Mouse (Mus musculus) lung, adult 2 months (tissue): ENCODE measurements around the gene Ndufaf2. TPM values are rescaled to one million over a fixed set of nuclear protein-coding genes. Genes with fewer than 3 reads are reported as not detected.

Source experiments
- DNase-seq: peaks from one replicate; pipeline ENCODE4 v3.0.0; 2022
- H3K4me1 ChIP-seq: fragments of 200-500 bp; 2 replicates; pipeline ENCODE4 v1.6.1; 2011; ENCODE audit warnings: low read length; ENCODE audit not compliant: control insufficient read depth, insufficient read depth
- H3K4me3 ChIP-seq: fragments of 200-500 bp; replicated peaks from 2 replicates; pipeline ENCODE3; 2011; ENCODE audit warnings: low read depth, mild to moderate bottlenecking, control low read depth, low read length; ENCODE audit errors: extremely low read depth
- CTCF ChIP-seq: fragments of 200-500 bp; IDR thresholded peaks from 2 replicates; pipeline ENCODE4 v1.5.1; 2011; ENCODE audit warnings: mild to moderate bottlenecking, low read length, control low read depth; ENCODE audit not compliant: insufficient read depth
- POLR2A ChIP-seq: fragments of 200-500 bp; IDR thresholded peaks from 2 replicates; pipeline ENCODE4 v1.6.1; 2011; ENCODE audit warnings: low read depth, mild to moderate bottlenecking, control low read depth, low read length, borderline replicate concordance; ENCODE audit errors: extremely low read depth
- WGBS: fragments of 180-500 bp; shearing (Covaris S2); methylation state at CpG from one replicate; pipeline ENCODE4 v1.1.7; 2018; 5-methylcytosine and 5-hydroxymethylcytosine counted together
- polyA plus RNA-seq: library from polyadenylated mRNA; depleted of rRNA; stranded (reverse); fragments of >200 nt; gene quantifications from 2 replicates; pipeline ENCODE4 v1.2.3, GENCODE M21; 2012

Ndufaf2 gene
- polyA plus RNA-seq, 1 experiment = 7.1 TPM

DNA sequence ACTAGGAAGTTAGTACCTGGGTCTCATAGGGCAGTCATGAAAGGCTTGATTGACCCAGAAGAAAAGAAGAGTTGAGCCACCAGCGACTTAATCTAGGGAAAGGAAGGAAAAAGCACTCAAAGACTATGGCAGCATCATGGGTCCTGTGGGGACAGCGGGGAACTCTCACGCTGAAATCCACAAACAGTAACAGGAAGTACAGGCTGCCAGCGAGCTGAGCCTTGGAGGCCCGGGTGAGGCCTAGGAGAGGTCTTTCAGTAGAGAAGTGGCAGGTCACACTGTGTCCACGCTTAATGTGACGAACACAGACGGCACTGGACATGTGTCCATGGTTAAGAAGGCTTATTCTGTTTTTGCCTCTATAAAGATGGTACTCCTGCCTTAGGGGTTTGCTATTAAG, 21.2 kb upstream of the Ndufaf2 start:
- H3K4me3 ChIP-seq = no peak overlapping the region
- no peak for DNase-seq
- no peaks in the 10 kb centered on the region for H3K4me1 ChIP-seq
- WGBS = 59% methylated on average over 8 of the region's 8 CpGs
- TF ChIP-seq POLR2A = no peak
- TF ChIP-seq CTCF = no peak

GRCm38 (mm10) chr13:108170511-108170910, 12.1 kb upstream of the Ndufaf2 start:
- no peak for DNase-seq
- Histone ChIP-seq H3K4me3 (no peak overlapping the region), H3K4me1 (no peaks in the 10 kb centered on the region)
- TF ChIP-seq CTCF (no peak), POLR2A (no peak)
- 84% methylated on average over 8 of the region's 8 CpGs for WGBS

DNA sequence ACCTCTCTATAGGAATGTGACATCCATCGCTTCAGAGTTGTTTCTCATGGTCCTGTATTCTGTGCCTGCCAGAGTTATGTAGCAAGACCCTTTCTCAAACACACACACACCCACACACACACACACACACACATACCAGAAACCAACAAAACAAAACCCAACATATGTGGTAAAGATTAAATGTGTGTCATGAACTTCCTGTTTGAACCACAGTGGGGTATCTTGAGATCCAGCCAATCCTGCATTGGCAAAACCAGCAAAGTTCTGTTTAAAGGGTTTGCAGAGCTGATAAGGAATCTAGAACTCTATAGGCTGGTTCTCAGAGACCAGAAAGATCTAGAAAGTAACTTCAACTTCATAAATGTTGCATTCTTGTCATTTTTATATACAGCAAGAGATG, 11.6 kb upstream of the Ndufaf2 start:
- TF ChIP-seq CTCF (no peak), POLR2A (no peak)
- WGBS = 93% methylated on average over 1 of the region's 1 CpGs
- Histone ChIP-seq H3K4me1 (no peaks in the 10 kb centered on the region), H3K4me3 (no peak overlapping the region)
- DNase-seq = no peak

- TF ChIP-seq POLR2A = no peak
- no peak for TF ChIP-seq CTCF
- DNase-seq = no peak
- Histone ChIP-seq H3K4me3 (no peak overlapping the region), H3K4me1 (peaks cover 2% of the 10 kb centered on the region; the same call in 1 of the 2 replicates)
- 78% methylated on average over 3 of the region's 3 CpGs for WGBS
Measured at GRCm38 (mm10) chr13:108164621-108165020, 6.2 kb upstream of the Ndufaf2 start.

- no peak for TF ChIP-seq POLR2A
- TF ChIP-seq CTCF = no peak
Measured at GRCm38 (mm10) chr13:108163912-108164311, 5.5 kb upstream of the Ndufaf2 start.

GRCm38 (mm10) chr13:108159963-108160362, 1.5 kb upstream of the Ndufaf2 start:
- no peak for TF ChIP-seq POLR2A
- TF ChIP-seq CTCF = 0 out of 2 replicates have a peak, but pooled peaks have one; percentile 8
- Histone ChIP-seq H3K4me1 (peaks cover 4% of the 10 kb centered on the region; the same call in 1 of the 2 replicates), H3K4me3 (no peak overlapping the region)
- no peak for DNase-seq
- 46% methylated on average over 7 of the region's 7 CpGs for WGBS

More at GRCm38 (mm10) chr13:108163912-108164311, 5.5 kb upstream of the Ndufaf2 start:
- H3K4me1 ChIP-seq = peaks cover 4% of the 10 kb centered on the region; the same call in 1 of the 2 replicates
- 93% methylated on average over 9 of the region's 9 CpGs for WGBS
- H3K4me3 ChIP-seq = no peak overlapping the region
- DNase-seq = no peak

GRCm38 (mm10) chr13:108159241-108159575, 785 bp upstream of the Ndufaf2 start:
- TF ChIP-seq CTCF = no peak
- no peak for TF ChIP-seq POLR2A
- DNase-seq = no peak
- WGBS = 7% methylated on average over 8 of the region's 8 CpGs
- Histone ChIP-seq H3K4me1 (peaks cover 4% of the 10 kb centered on the region; the same call in 1 of the 2 replicates), H3K4me3 (peak overlapping the region; percentile 95)

- no peak for DNase-seq
- H3K4me3 ChIP-seq = peak overlapping the region; percentile 95
- 5% methylated on average over 42 of the region's 42 CpGs for WGBS
- peaks cover 4% of the 10 kb centered on the region; the same call in 1 of the 2 replicates for H3K4me1 ChIP-seq
- TF ChIP-seq CTCF = no peak
Measured at GRCm38 (mm10) chr13:108157732-108158464, 525 bp downstream of the Ndufaf2 start.

DNA sequence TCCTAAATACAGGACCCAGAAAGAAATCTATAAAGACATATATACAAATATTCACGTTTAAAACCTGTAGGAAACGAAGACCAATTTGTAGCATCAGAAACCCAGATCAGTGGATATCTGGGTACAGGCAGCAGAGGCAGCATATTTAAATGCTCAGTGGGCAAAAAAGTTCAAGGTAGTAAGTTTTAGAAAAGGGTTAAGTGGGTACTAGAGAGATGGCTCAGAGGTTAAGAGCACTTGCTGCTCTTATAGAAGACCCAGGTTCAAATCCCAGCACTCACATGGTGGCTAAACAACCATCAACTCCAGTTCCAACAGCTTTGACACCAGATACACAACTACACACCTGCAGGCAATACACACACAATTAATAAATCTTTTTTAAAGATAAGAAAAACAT, 1.3 kb downstream of the Ndufaf2 start:
- 77% methylated on average over 2 of the region's 2 CpGs for WGBS
- TF ChIP-seq CTCF (no peak), POLR2A (no peak)
- peaks cover 4% of the 10 kb centered on the region; the same call in 1 of the 2 replicates for H3K4me1 ChIP-seq

More for the DNA sequence above, 1.3 kb downstream of the Ndufaf2 start:
- H3K4me3 ChIP-seq = no peak overlapping the region
- DNase-seq = no peak
